Mouse (Mus musculus): ENCODE measurements around the gene Gm14214.

DNA sequence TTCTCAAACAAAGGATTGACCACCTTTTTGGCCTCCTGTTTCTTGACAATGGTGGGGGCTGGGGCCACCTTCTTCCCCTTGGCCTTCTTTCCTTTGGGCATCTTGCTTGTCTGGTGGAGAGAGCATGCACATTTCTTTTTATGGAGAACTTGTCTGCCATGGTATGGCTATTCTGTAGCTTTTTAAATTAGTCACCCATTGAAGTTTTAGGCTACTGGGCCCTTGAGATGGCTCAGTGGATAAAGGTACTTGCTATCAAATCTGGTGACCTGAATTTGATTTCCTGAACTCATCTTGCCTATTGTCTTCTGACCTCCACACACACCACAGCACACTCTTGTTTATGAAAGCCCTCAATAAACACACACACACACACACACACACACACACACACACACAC, at the start of gene Gm14214:
- TF ChIP-seq CTCF (IDR thresholded peaks at IDR 0.05; ENCODE audit: insufficient read depth, low read length) (no peak), POLR2A (IDR thresholded peaks at IDR 0.05; ENCODE audit: borderline replicate concordance, extremely low read depth, low read depth, low read length) (no peak)
